Mouse (Mus musculus) hindbrain, postnatal 0 days (tissue): ENCODE measurements at regions not wholly inside any gene's neighbourhood (a gene's known extent, or its start where the extent isn't known, plus 50 kb on each side); places are given as distances from the start of the nearest gene placed in this dataset.

ENCODE experiments used
- ATAC-seq: fragments of 200-750 bp; cut with Nextera tagmentation; 2 replicates; pipeline ENCODE4 v1.8.0; 2017; ENCODE audit warnings: mild to moderate bottlenecking, moderate TSS enrichment, moderate library complexity
- DNase-seq: peaks from one replicate; pipeline ENCODE4 v3.0.0-alpha.2; 2015; ENCODE audit warnings: low spot score
- H3K27ac ChIP-seq: fragments of 300-500 bp; sonication (generic); 2 replicates; pipeline ENCODE4 v1.5.1; 2014; ENCODE audit warnings: mild to moderate bottlenecking
- H3K27me3 ChIP-seq: fragments of 300-500 bp; sonication (generic); 2 replicates; pipeline ENCODE4 v1.6.1; 2014; ENCODE audit warnings: low read length, mixed read lengths; ENCODE audit not compliant: insufficient read depth
- H3K36me3 ChIP-seq: fragments of 300-500 bp; sonication (generic); 2 replicates; pipeline ENCODE4 v1.6.1; 2014; ENCODE audit warnings: low read length, mixed read lengths; ENCODE audit not compliant: insufficient read depth
- H3K4me1 ChIP-seq: fragments of 300-500 bp; sonication (generic); 2 replicates; pipeline ENCODE4 v1.6.1; 2014; ENCODE audit warnings: antibody characterized with exemption, low read length, mixed read lengths; ENCODE audit not compliant: insufficient read depth
- H3K4me2 ChIP-seq: fragments of 300-500 bp; sonication (generic); 2 replicates; pipeline ENCODE4 v1.6.1; 2014; ENCODE audit warnings: low read depth, mild to moderate bottlenecking, low read length, moderate library complexity, mixed read lengths
- H3K4me3 ChIP-seq: fragments of 300-500 bp; sonication (generic); 2 replicates; pipeline ENCODE4 v1.5.1; 2014; ENCODE audit warnings: low read length
- H3K9ac ChIP-seq: fragments of 300-500 bp; sonication (generic); replicated peaks from 2 replicates; pipeline ENCODE4 v1.6.1; 2014; ENCODE audit warnings: mild to moderate bottlenecking, low read length, moderate library complexity, mixed read lengths
- H3K9me3 ChIP-seq: fragments of 300-500 bp; sonication (generic); 2 replicates; pipeline ENCODE4 v1.6.1; 2016; ENCODE audit warnings: low read length, mixed read lengths
- CTCF ChIP-seq: IDR thresholded peaks from 2 replicates; pipeline ENCODE4 v1.5.1; 2016; ENCODE audit warnings: antibody characterized with exemption, control low read depth, low read depth
- WGBS: fragments of 180-500 bp; shearing (Covaris S2); extraction: QIAGEN DNeasy Blood & Tissue Kit; methylation state at CpG from one replicate; pipeline ENCODE4 v1.1.7; 2014; 5-methylcytosine and 5-hydroxymethylcytosine counted together

- no peaks in the 10 kb centered on the region for H3K36me3 ChIP-seq
- no peak overlapping the region for H3K27ac ChIP-seq
- WGBS: 2% methylated on average over 1 of the region's 1 CpGs
- H3K9ac ChIP-seq: no peak overlapping the region
- peak; percentile 72 for TF ChIP-seq CTCF
- H3K4me1 ChIP-seq: no peaks in the 10 kb centered on the region
- no peak overlapping the region for H3K4me2 ChIP-seq
- no peaks in the 10 kb centered on the region for H3K27me3 ChIP-seq
- no peaks in the 10 kb centered on the region for H3K9me3 ChIP-seq
- H3K4me3 ChIP-seq: no peak overlapping the region
- DNase-seq: peak; percentile 77
- ATAC-seq: peak; percentile 45; the same call in 1 of the 2 replicates
These were observed 52.4 kb upstream of the Ankef1 start for GRCm38 (mm10) chr2:136449265-136449664.
